In genomic region chr13:10360777-10361176, GRCm38 (mm10) we compare ENCODE assay signal across 8 mouse cellular contexts. TPM values are rescaled to one million over a fixed set of nuclear protein-coding genes. Genes with fewer than 3 reads are reported as not detected.
DNase-seq lines count a peak whose midpoint lies in the region; ATAC-seq and TF ChIP-seq lines count a peak whose summit lies in the region.

Gene Chrm3, minus strand, starts transcription at chr13:10360847.

- peak within 1 kb of the TSS; percentile 53 for H3K4me3 ChIP-seq in embryonic facial prominence, embryonic 11.5 days (ENCODE audit: low read depth, low read length)
- peak within 1 kb of the TSS; percentile 45 for H3K4me3 ChIP-seq in heart, adult 2 months

- H3K4me1 ChIP-seq in embryonic facial prominence, embryonic 11.5 days (ENCODE audit: control insufficient read depth, insufficient read depth, low read length): no peaks in the 10 kb centered on the region
- H3K4me1 ChIP-seq in heart, adult 2 months (ENCODE audit: control insufficient read depth, insufficient read depth, low read length): no peaks in the 10 kb centered on the region

- peaks cover 29% of the 10 kb centered on the region for H3K27me3 ChIP-seq in embryonic facial prominence, embryonic 11.5 days (ENCODE audit: control insufficient read depth, insufficient read depth, low read length)
- peaks cover 6% of the 10 kb centered on the region for H3K27me3 ChIP-seq in heart, adult 2 months (ENCODE audit: control insufficient read depth, insufficient read depth, low read length)

- TF ChIP-seq POLR2A in heart, adult 2 months (IDR thresholded peaks at IDR 0.05; ENCODE audit: insufficient read depth, low read depth, low read length): no peak

- no peak within 1 kb of the TSS for H3K27ac ChIP-seq in embryonic facial prominence, embryonic 11.5 days (replicated peaks; ENCODE audit: low read depth, low read length)
- peak within 1 kb of the TSS; percentile 15; the same call in 1 of the 2 replicates for H3K27ac ChIP-seq in heart, adult 2 months

- peak; percentile 65 for DNase-seq in adrenal gland, postnatal 10 days
- peak; percentile 59 for DNase-seq in embryonic facial prominence, embryonic 11.5 days (ENCODE audit: low spot score)
- peak; percentile 36 to 40 for DNase-seq in heart, adult 2 months
- DNase-seq in kidney, adult 18-20 months: peak; percentile 62
- DNase-seq in left cerebral cortex, postnatal 36 days (ENCODE audit: low spot score in 2 of 2): peak; percentile 74 to 84
- DNase-seq in right cerebral cortex, postnatal 36 days (ENCODE audit: low spot score in 2 of 2): peak; percentile 62 to 77

- H3K36me3 ChIP-seq in embryonic facial prominence, embryonic 11.5 days (replicated peaks; ENCODE audit: control insufficient read depth, insufficient read depth, low read depth, low read length): no peaks in the 10 kb centered on the region
- no peaks in the 10 kb centered on the region for H3K36me3 ChIP-seq in heart, adult 2 months (ENCODE audit: control insufficient read depth, insufficient read depth, low read length)

- H3K9me3 ChIP-seq in embryonic facial prominence, embryonic 11.5 days (replicated peaks; ENCODE audit: control insufficient read depth, low read length): no peaks in the 10 kb centered on the region

- H3K4me2 ChIP-seq in embryonic facial prominence, embryonic 11.5 days (ENCODE audit: low read depth, low read length): peak within 1 kb of the TSS; percentile 90

- TF ChIP-seq CTCF in heart, adult 2 months (IDR thresholded peaks at IDR 0.05): peak; percentile 16; the same call in 1 of the 2 replicates

- intact Hi-C loops in heart, adult 2 months (cut with DNase I): no loop called here
- intact Hi-C loops in left cerebral cortex, postnatal 36 days (cut with DNase I): no loop called here

- WGBS in embryonic facial prominence, embryonic 11.5 days: 2% methylated on average over 18 of the region's 18 CpGs
- 1% methylated on average over 18 of the region's 18 CpGs for WGBS in heart, adult 2 months

- H3K9ac ChIP-seq in embryonic facial prominence, embryonic 11.5 days (replicated peaks; ENCODE audit: low read length): peak within 1 kb of the TSS; percentile 37
- H3K9ac ChIP-seq in heart, adult 2 months (ENCODE audit: low read depth, low read length): peak within 1 kb of the TSS; percentile 61

- no peak for TF ChIP-seq EP300 in heart, adult 2 months (IDR thresholded peaks at IDR 0.05; ENCODE audit: insufficient read depth, low read depth, low read length)

- peak; percentile 61 for ATAC-seq in embryonic facial prominence, embryonic 11.5 days (replicated peaks; ENCODE audit: insufficient number of reproducible peaks, low FRiP score, low TSS enrichment, low read depth)
- ATAC-seq in megakaryocyte progenitor cell, adult 5-6 weeks (replicated peaks; ENCODE audit: poor library complexity): peak; percentile 77
- no peak for ATAC-seq in erythroblast, adult 5-6 weeks (replicated peaks; ENCODE audit: low FRiP score, poor library complexity, severe bottlenecking)

- H3K79me2 ChIP-seq in heart, adult 2 months (replicated peaks; ENCODE audit: control insufficient read depth, insufficient read depth, low read length): no peaks in the 10 kb centered on the region

RNA-seq across cellular contexts. Expression of gene Chrm3, which starts in this region (rescaled TPM):
- total RNA-seq in adrenal gland, postnatal 10 days (2021): 1 to 10 TPM; 1.6 to 3.0 TPM
- polyA plus RNA-seq in embryonic facial prominence, embryonic 11.5 days (2014; fragmentation: Nextera tagmentation; extraction: Ambion mirVana): 0.53 and 0.61 TPM in 2 replicates
- total RNA-seq in heart, adult 2 months (2021): 1 to 10 TPM in 1 of 2 experiments, under 1 TPM in 1; 0.89 to 1.2 TPM
- polyA plus RNA-seq in heart, adult 2 months (2012; rRNA removed): 0.47 and 1.6 TPM in 2 replicates
- 10 to 100 TPM; 54.9 to 68.4 TPM for total RNA-seq in left cerebral cortex, postnatal 36 days (2021)
- total RNA-seq in megakaryocyte progenitor cell, adult 5-6 weeks (2015): 0.12 TPM in 1 of 2 replicates, not detected in the other
- under 0.01 and 0.07 TPM in 2 replicates for total RNA-seq in megakaryocyte progenitor cell, adult 5-6 weeks (2017)
- not detected in 2 replicates for total RNA-seq in erythroblast, adult 5-6 weeks (2015; ENCODE audit: low replicate concordance)
- 0.98 and 1.9 TPM in 2 replicates for total RNA-seq in erythroblast, adult 5-6 weeks (2017; ENCODE audit: low replicate concordance)

Comparison
In these comparisons a context has a peak if more than half of its experiments do, and no peak if none do; other contexts are left out.
1. RNA of gene Chrm3 (total RNA-seq): 54.9 to 68.4 TPM in left cerebral cortex, postnatal 36 days; 1.6 to 3.0 TPM in adrenal gland, postnatal 10 days, 0.98 to 1.9 TPM in erythroblast, adult 5-6 weeks, 0.89 to 1.2 TPM in heart, adult 2 months and under 0.01 to 0.12 TPM in megakaryocyte progenitor cell, adult 5-6 weeks; every median in the first group is over 10 times any median in the second.
2. Peak in DNase-seq, ATAC-seq, H3K4me3 ChIP-seq, H3K9ac ChIP-seq and H3K4me2 ChIP-seq in embryonic facial prominence, embryonic 11.5 days; RNA of the gene not detected or under 1 TPM.
3. Peak in ATAC-seq in megakaryocyte progenitor cell, adult 5-6 weeks; RNA of the gene not detected or under 1 TPM.
4. Peak in every context shown above with its lines, with median percentiles within 50 percentile points of each other: DNase-seq.